Mouse (Mus musculus): ENCODE measurements at regions not wholly inside any gene's neighbourhood (a gene's known extent, or its start where the extent isn't known, plus 50 kb on each side); places are given as distances from the start of the nearest gene placed in this dataset.

- H3K4me2 ChIP-seq (ENCODE audit: low read depth, low read length), result no peak overlapping the region
Measured at GRCm38 (mm10) chr8:34392981-34393828, 281.7 kb upstream of the Gm10131 start.

GRCm38 (mm10) chr8:34392208-34392980 is 280.9 kb upstream of the Gm10131 start:
- Histone ChIP-seq H3K36me3 (ENCODE audit: control insufficient read depth, insufficient read depth, low read length) (no peaks in the 10 kb centered on the region), H3K4me3 (ENCODE audit: low read depth, low read length) (no peak overlapping the region), H3K27me3 (ENCODE audit: control insufficient read depth, insufficient read depth, low read length) (no peaks in the 10 kb centered on the region), H3K9me3 (ENCODE audit: control insufficient read depth, low read length) (no peaks in the 10 kb centered on the region), H3K9ac (replicated peaks; ENCODE audit: low read depth, low read length) (no peak overlapping the region), H3K4me1 (ENCODE audit: control insufficient read depth, insufficient read depth, low read length) (peaks cover 15% of the 10 kb centered on the region; the same call in 1 of the 2 replicates), H3K4me2 (ENCODE audit: low read depth, low read length) (no peak overlapping the region), H3K27ac (ENCODE audit: low read depth, low read length) (peak overlapping the region; percentile 80)
- WGBS, result 42% methylated on average over 14 of the region's 14 CpGs
- peak; percentile 84 for ATAC-seq (ENCODE audit: low read depth)

More at GRCm38 (mm10) chr8:34392981-34393828, 281.7 kb upstream of the Gm10131 start:
- 74% methylated on average over 15 of the region's 15 CpGs for WGBS
- Histone ChIP-seq H3K4me3 (ENCODE audit: low read depth, low read length) (no peak overlapping the region), H3K36me3 (ENCODE audit: control insufficient read depth, insufficient read depth, low read length) (no peaks in the 10 kb centered on the region), H3K27ac (ENCODE audit: low read depth, low read length) (peak overlapping the region; percentile 80), H3K9ac (replicated peaks; ENCODE audit: low read depth, low read length) (no peak overlapping the region), H3K9me3 (ENCODE audit: control insufficient read depth, low read length) (no peaks in the 10 kb centered on the region), H3K4me1 (ENCODE audit: control insufficient read depth, insufficient read depth, low read length) (peaks cover 22% of the 10 kb centered on the region), H3K27me3 (ENCODE audit: control insufficient read depth, insufficient read depth, low read length) (no peaks in the 10 kb centered on the region)
- ATAC-seq (ENCODE audit: low read depth), result 0 out of 2 replicates have a peak, but pooled peaks have one; percentile 15

- no peaks in the 10 kb centered on the region for H3K9me3 ChIP-seq (ENCODE audit: control insufficient read depth, low read length)
- no peak overlapping the region for H3K9ac ChIP-seq (replicated peaks; ENCODE audit: low read depth, low read length)
- H3K36me3 ChIP-seq (ENCODE audit: control insufficient read depth, insufficient read depth, low read length), result no peaks in the 10 kb centered on the region
- no peaks in the 10 kb centered on the region for H3K27me3 ChIP-seq (ENCODE audit: control insufficient read depth, insufficient read depth, low read length)
- H3K4me1 ChIP-seq (ENCODE audit: control insufficient read depth, insufficient read depth, low read length), result no peaks in the 10 kb centered on the region
- peak; percentile 78 for ATAC-seq (ENCODE audit: low read depth)
- no peak overlapping the region for H3K27ac ChIP-seq (ENCODE audit: low read depth, low read length)
- H3K4me2 ChIP-seq (ENCODE audit: low read depth, low read length), result no peak overlapping the region
- 38% methylated on average over 10 of the region's 10 CpGs for WGBS
- H3K4me3 ChIP-seq (ENCODE audit: low read depth, low read length), result no peak overlapping the region
Measured at GRCm38 (mm10) chr8:34385806-34386439, 274.4 kb upstream of the Gm10131 start.

GRCm38 (mm10) chr8:34380615-34381014 is 269.1 kb upstream of the Gm10131 start:
- Histone ChIP-seq H3K4me3 (ENCODE audit: low read depth, low read length) (no peak overlapping the region), H3K27me3 (ENCODE audit: control insufficient read depth, insufficient read depth, low read length) (no peaks in the 10 kb centered on the region), H3K9me3 (ENCODE audit: control insufficient read depth, low read length) (no peaks in the 10 kb centered on the region), H3K9ac (replicated peaks; ENCODE audit: low read depth, low read length) (no peak overlapping the region), H3K27ac (ENCODE audit: low read depth, low read length) (no peak overlapping the region), H3K36me3 (ENCODE audit: control insufficient read depth, insufficient read depth, low read length) (no peaks in the 10 kb centered on the region), H3K4me2 (ENCODE audit: low read depth, low read length) (no peak overlapping the region; the same call in 1 of the 2 replicates), H3K4me1 (ENCODE audit: control insufficient read depth, insufficient read depth, low read length) (peaks cover 8% of the 10 kb centered on the region; the same call in 1 of the 2 replicates)
- WGBS, result 28% methylated on average over 19 of the region's 19 CpGs
- ATAC-seq (ENCODE audit: low read depth), result no peak

GRCm38 (mm10) chr8:34377154-34377553 is 265.6 kb upstream of the Gm10131 start:
- ATAC-seq (ENCODE audit: low read depth), result peak; percentile 79; the same call in 1 of the 2 replicates
- no peak overlapping the region for H3K4me3 ChIP-seq (ENCODE audit: low read depth, low read length)
- 6% methylated on average over 3 of the region's 3 CpGs for WGBS
- no peaks in the 10 kb centered on the region for H3K36me3 ChIP-seq (ENCODE audit: control insufficient read depth, insufficient read depth, low read length)
- H3K9ac ChIP-seq (replicated peaks; ENCODE audit: low read depth, low read length), result no peak overlapping the region
- H3K27ac ChIP-seq (ENCODE audit: low read depth, low read length), result no peak overlapping the region
- H3K4me1 ChIP-seq (ENCODE audit: control insufficient read depth, insufficient read depth, low read length), result peaks cover 8% of the 10 kb centered on the region; the same call in 1 of the 2 replicates
- no peaks in the 10 kb centered on the region for H3K27me3 ChIP-seq (ENCODE audit: control insufficient read depth, insufficient read depth, low read length)
- no peak overlapping the region for H3K4me2 ChIP-seq (ENCODE audit: low read depth, low read length)
- no peaks in the 10 kb centered on the region for H3K9me3 ChIP-seq (ENCODE audit: control insufficient read depth, low read length)

GRCm38 (mm10) chr8:34374242-34374641 is 262.7 kb upstream of the Gm10131 start:
- H3K4me2 ChIP-seq (ENCODE audit: low read depth, low read length), result no peak overlapping the region
- ATAC-seq (ENCODE audit: low read depth), result no peak
- 88% methylated on average over 9 of the region's 9 CpGs for WGBS
- no peaks in the 10 kb centered on the region for H3K9me3 ChIP-seq (ENCODE audit: control insufficient read depth, low read length)
- H3K27ac ChIP-seq (ENCODE audit: low read depth, low read length), result no peak overlapping the region
- no peak overlapping the region for H3K9ac ChIP-seq (replicated peaks; ENCODE audit: low read depth, low read length)
- H3K36me3 ChIP-seq (ENCODE audit: control insufficient read depth, insufficient read depth, low read length), result no peaks in the 10 kb centered on the region
- no peaks in the 10 kb centered on the region for H3K27me3 ChIP-seq (ENCODE audit: control insufficient read depth, insufficient read depth, low read length)
- H3K4me3 ChIP-seq (ENCODE audit: low read depth, low read length), result no peak overlapping the region
- peaks cover 14% of the 10 kb centered on the region; the same call in 1 of the 2 replicates for H3K4me1 ChIP-seq (ENCODE audit: control insufficient read depth, insufficient read depth, low read length)

GRCm38 (mm10) chr8:34372666-34372980 is 261.1 kb upstream of the Gm10131 start:
- H3K9me3 ChIP-seq (ENCODE audit: control insufficient read depth, low read length), result no peaks in the 10 kb centered on the region
- H3K4me3 ChIP-seq (ENCODE audit: low read depth, low read length), result no peak overlapping the region
- no peaks in the 10 kb centered on the region for H3K27me3 ChIP-seq (ENCODE audit: control insufficient read depth, insufficient read depth, low read length)
- WGBS, result 42% methylated on average over 6 of the region's 6 CpGs
- no peak overlapping the region for H3K9ac ChIP-seq (replicated peaks; ENCODE audit: low read depth, low read length)
- peaks cover 12% of the 10 kb centered on the region; the same call in 1 of the 2 replicates for H3K4me1 ChIP-seq (ENCODE audit: control insufficient read depth, insufficient read depth, low read length)
- no peaks in the 10 kb centered on the region for H3K36me3 ChIP-seq (ENCODE audit: control insufficient read depth, insufficient read depth, low read length)
- no peak for ATAC-seq (ENCODE audit: low read depth)
- H3K4me2 ChIP-seq (ENCODE audit: low read depth, low read length), result no peak overlapping the region
- no peak overlapping the region for H3K27ac ChIP-seq (ENCODE audit: low read depth, low read length)

- ATAC-seq (ENCODE audit: low read depth), result no peak
- H3K27ac ChIP-seq (ENCODE audit: low read depth, low read length), result peak overlapping the region; percentile 52
- H3K27me3 ChIP-seq (ENCODE audit: control insufficient read depth, insufficient read depth, low read length), result no peaks in the 10 kb centered on the region
- no peak overlapping the region for H3K4me3 ChIP-seq (ENCODE audit: low read depth, low read length)
- 77% methylated on average over 17 of the region's 17 CpGs for WGBS
- no peaks in the 10 kb centered on the region for H3K36me3 ChIP-seq (ENCODE audit: control insufficient read depth, insufficient read depth, low read length)
- H3K9me3 ChIP-seq (ENCODE audit: control insufficient read depth, low read length), result no peaks in the 10 kb centered on the region
- H3K9ac ChIP-seq (replicated peaks; ENCODE audit: low read depth, low read length), result no peak overlapping the region
- H3K4me2 ChIP-seq (ENCODE audit: low read depth, low read length), result no peak overlapping the region
- peaks cover 9% of the 10 kb centered on the region; the same call in 1 of the 2 replicates for H3K4me1 ChIP-seq (ENCODE audit: control insufficient read depth, insufficient read depth, low read length)
Measured at GRCm38 (mm10) chr8:34371973-34372665, 260.6 kb upstream of the Gm10131 start.

Data from neural tube, embryonic 14.5 days (tissue).